Mouse (Mus musculus): ENCODE results near the gene Nrp2. TPM values are rescaled to one million over a fixed set of nuclear protein-coding genes. Genes with fewer than 3 reads are reported as not detected.

Nrp2 gene
- total RNA-seq, 2 experiments from 2014 or later, result 27.9 to 41.1 TPM

DNA sequence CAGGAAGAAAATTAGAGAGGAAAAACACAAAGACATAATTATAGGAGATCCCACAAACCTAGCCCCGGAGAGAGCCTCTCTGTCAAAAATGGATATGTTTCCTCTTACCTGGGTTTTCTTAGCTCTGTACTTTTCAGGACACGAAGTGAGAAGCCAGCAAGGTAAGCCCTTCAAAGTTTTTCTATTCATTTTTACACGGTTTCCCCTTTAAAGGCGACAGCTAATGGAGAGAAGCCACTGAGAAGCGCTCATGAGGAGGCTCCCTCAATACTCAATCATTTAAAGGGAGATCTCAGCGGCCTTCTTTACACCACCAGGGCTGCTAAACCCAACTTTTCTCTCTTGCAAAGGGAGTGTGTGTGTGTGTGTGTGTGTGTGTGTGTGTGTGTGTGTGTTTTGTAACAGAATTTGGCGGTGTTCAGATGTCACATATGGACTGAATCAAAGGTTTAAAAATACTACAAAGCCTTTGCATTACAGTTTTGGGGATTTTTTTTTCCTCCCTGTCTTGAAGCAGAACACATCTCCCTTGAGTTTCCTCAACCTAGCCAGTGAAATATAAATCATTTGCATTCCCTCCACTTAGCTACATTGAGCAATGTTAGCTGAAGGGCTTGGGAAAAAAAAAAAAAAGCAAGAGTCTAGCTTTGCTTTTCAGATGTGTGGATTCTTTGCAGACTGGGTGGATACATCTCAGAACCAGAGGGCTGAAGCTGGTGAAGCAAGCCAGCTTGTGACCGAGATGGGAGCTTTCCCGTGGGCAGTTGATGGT lies 1.2 kb downstream of the Nrp2 start:
- DNase-seq (ENCODE audit: low spot score in 2 of 2), result no peak

DNA sequence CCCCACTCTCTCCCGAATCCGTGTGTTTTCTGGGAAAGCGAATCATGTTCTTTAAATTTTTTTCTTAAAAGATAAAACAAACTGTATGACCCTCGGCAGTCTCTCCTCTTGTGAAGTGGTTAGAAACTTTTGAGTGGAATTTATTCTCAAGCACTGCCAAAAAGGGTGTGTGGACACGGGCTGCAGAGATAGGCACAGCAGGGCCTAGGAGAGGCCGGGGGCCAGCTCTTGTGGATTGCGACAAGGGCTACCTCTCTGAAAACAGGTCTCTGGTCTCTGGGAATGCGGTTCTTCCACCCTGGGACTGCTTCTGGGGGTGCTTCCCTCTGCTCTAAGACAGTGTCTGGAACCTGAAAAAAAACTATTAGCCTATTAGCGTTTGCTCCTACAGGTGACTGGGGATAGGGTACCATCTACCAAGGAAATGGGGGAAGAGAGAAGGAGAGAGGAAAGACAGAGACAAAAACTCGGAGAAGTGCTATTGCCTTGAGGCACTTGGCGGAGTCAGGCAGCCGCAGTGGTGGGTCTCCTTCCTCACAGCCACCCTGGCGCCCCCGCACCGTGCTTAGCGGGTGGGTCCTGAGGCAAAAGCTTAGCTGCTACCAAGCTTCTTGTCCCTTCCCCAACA lies 1.9 kb downstream of the Nrp2 start:
- DNase-seq (ENCODE audit: low spot score in 2 of 2), result no peak

- no peak for DNase-seq (ENCODE audit: low spot score in 2 of 2)
Measured at GRCm38 (mm10) chr1:62705517-62705981, 2.5 kb downstream of the Nrp2 start.

GRCm38 (mm10) chr1:62706085-62707021 lies 3.3 kb downstream of the Nrp2 start:
- DNase-seq (ENCODE audit: low spot score in 2 of 2), result peak; percentile 63 to 64

DNA sequence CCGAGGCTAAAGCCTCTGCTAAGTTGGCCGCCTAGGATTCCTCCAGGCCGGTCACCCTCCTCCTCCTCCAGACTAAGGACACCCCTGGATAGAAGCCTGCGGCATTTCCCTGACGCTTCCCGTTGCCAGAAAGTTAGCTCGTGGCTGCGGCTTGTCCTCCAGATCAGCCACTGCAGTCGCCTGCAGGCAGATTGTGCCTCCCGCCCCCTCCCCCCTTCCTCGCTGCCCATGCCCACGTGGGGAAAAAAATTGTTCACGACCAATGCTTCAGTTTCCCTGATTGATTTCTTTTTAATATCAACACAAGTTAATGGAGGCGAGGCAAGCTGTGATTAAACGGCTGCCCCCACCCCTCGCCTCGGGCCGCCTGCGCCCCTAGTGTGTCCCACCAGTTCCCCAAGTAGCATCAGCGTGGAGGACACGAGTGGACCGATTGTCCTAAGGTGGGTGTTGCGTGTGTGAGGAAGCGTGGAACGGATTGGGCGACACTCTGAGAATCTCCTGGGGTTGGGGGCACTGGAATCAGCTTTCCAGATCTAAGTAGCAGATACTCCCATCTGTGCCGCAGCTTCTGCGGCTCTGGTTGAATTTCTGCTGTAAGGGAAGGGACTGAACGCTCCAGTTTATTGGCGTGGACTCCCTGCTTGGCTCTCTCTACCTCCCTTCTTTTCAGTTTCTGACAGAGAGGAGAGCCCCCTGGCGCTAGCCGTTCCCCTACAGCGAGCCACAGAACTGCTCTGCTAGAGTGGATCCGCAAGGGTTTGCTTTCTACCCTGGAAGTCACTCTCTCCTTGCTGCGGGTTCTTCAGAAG lies 4.2 kb downstream of the Nrp2 start:
- DNase-seq (ENCODE audit: low spot score in 2 of 2), result peak in 1 of 2 experiments; percentile 46

GRCm38 (mm10) chr1:62707913-62708860 lies 5.1 kb downstream of the Nrp2 start:
- DNase-seq (ENCODE audit: low spot score in 2 of 2), result no peak

- no peak for DNase-seq (ENCODE audit: low spot score in 2 of 2)
Measured at GRCm38 (mm10) chr1:62709770-62710335, 6.8 kb downstream of the Nrp2 start.

DNA sequence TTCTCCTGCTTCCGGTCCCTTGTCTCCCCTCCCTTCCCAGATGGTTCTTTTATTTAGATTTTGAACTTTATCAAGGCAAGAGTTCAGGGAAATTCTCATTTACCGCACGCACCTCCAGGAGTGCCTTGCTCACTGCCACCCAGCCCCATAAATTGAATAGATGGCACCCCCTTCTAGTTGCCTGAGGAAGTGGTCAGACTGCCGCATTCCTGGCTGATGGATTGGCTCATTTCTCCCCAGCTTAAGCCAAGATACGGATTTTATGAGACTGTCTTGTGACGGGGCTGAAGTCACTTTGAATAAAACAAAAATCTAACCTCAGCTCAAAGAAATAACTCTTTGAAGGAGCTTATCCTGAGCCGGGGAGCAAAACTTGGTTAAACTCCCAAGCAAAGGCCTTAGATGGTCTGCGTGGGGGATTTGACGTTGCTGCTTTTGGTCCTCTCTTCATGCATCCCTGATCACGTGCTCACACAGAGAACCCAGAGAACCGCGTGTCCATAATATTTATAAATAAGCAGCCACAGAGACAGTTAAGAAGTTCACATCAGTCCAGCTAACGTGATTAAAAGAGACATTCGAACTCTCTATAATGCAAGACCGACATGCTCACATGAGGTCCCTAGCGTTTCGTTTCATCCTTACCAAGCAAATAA lies 10.1 kb downstream of the Nrp2 start:
- DNase-seq (ENCODE audit: low spot score in 2 of 2), result no peak

- DNase-seq (ENCODE audit: low spot score in 2 of 2), result no peak
Measured at GRCm38 (mm10) chr1:62715004-62715403, 11.9 kb downstream of the Nrp2 start.

GRCm38 (mm10) chr1:62715692-62716091 lies 12.6 kb downstream of the Nrp2 start:
- DNase-seq (ENCODE audit: low spot score in 2 of 2), result no peak

DNA sequence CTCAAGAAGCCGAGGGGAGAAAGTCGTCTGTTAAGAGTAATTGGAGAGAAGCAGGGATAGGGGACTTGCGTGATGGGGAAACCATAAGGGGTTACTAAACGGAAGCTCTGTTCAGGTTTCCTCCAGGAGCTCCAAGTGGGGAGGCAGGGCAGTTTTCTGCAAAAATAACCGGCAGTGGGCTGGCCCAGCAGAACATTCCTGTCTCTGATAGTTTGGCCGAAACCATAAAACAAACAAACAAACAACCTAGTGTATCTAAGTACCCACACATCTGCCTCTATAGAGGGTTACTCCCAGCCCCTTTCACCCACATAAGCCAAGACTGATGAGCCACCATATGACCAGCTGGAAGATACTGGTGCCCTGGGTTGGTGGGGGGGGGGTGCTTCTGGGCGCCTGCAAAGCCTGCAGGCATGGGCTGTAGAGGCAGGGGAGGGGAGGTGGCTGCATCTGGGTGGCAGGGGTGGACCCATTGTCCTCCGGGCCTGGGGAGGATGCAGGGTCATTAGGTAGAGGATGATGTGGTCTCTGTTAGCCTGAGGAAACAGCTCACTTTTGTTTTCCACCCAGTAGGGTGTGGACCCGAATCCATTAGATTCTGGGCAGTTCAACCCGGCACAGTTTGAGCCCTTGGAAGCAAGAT lies 13.9 kb downstream of the Nrp2 start:
- DNase-seq (ENCODE audit: low spot score in 2 of 2), result no peak

DNA sequence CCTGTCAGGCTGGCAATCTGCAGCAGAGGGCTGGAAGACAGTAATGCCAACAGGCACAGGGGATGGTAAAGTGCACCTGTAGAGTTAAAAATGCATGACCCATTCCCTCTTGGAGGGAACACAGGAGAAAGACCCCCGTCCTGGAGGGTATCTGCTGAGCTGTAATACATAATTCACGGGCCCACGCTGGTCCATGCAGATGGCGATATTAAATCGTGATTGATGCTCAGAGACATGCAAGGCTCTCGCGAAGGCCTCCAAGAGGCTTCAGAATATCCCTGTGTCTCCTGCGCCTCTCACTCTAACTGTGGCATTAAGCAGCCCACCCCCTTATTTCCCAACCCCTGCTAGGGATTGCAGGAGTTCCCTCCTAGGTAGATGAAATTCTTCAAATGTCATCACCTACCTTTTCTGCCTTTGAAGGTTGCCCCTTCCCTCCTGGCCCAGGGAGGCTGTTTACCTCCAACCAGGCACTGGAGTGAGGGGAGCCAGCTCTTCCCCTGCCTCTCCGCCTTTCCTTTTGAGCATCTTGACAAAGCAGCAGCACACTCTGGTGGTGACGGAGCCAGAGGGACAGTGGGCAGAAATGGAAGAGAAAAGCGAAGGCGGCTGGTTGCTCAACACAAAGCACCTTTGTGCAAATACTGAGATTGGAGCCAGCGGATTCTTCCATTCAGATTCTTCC lies 14.6 kb downstream of the Nrp2 start:
- DNase-seq (ENCODE audit: low spot score in 2 of 2), result no peak

- DNase-seq (ENCODE audit: low spot score in 2 of 2), result no peak
Measured at GRCm38 (mm10) chr1:62718237-62718571, 15.1 kb downstream of the Nrp2 start.

DNA sequence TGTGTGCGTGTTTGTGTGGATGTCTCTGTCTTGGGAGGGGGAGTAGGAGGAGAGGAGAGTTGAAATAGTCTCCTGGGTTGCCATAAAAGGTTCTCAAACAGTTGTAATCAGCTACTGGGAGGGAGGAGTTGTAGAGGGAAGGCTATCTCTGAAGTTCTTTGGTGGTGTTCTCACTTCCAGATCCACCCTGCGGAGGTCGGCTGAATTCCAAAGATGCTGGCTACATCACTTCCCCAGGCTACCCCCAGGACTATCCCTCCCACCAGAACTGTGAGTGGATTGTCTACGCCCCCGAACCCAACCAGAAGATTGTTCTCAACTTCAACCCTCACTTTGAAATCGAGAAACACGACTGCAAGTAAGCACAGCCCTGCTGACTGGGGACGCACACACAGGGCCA lies 15.7 kb downstream of the Nrp2 start:
- DNase-seq (ENCODE audit: low spot score in 2 of 2), result no peak

DNA sequence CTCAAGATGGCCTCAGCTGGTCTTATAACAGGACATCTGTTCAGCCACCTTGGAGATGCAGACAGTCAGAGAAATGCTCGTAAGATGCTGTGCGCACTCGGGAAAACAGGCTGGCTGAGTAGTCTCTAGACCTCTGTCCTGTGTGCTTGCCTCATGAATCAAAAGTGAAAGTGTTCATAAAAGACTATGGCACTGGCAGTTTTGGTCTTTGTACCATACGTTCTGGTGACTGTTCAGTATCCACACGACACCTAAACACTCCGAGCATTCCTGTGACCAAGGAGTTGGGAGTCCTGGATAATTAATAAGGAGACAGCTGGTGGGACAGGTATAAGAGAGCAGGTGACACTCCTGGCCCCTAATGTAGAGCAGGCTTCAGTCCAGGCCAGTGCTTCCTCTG lies 16.7 kb downstream of the Nrp2 start:
- no peak for DNase-seq (ENCODE audit: low spot score in 2 of 2)

- DNase-seq (ENCODE audit: low spot score in 2 of 2), result no peak
Measured at GRCm38 (mm10) chr1:62720176-62720575, 17.1 kb downstream of the Nrp2 start.
